Mouse (Mus musculus) MEL (cell line): ENCODE data around the gene Olfr1140.

Source experiments
- CTCF ChIP-seq, 3 experiments: IDR thresholded peaks in 2 of 3; conservative IDR thresholded peaks in 1 of 3; 2 replicates each; pipeline ENCODE4 v1.5.1; 2011 to 2012; ENCODE audit warnings: low read length in 3 of 3, low read depth in 2 of 3, mild to moderate bottlenecking in 2 of 3, improper control_type of control experiment in 1 of 3, inconsistent platforms in 1 of 3, mixed read lengths in 1 of 3, moderate library complexity in 1 of 3; ENCODE audit not compliant: control insufficient read depth in 1 of 3, insufficient read depth in 1 of 3, poor library complexity in 1 of 3, severe bottlenecking in 1 of 3
- EP300 ChIP-seq, 2 experiments: IDR thresholded peaks; 2 replicates each; pipeline ENCODE4 v1.6.1; 2011; ENCODE audit warnings: improper control_type of control experiment in 2 of 2, low read length in 2 of 2, low read depth in 1 of 2, mild to moderate bottlenecking in 1 of 2
- GATA1 ChIP-seq: IDR thresholded peaks from 2 replicates; pipeline ENCODE4 v1.6.1; 2011; ENCODE audit warnings: low read depth, low read length, improper control_type of control experiment
- HCFC1 ChIP-seq: IDR thresholded peaks from 2 replicates; pipeline ENCODE4 v1.6.1; 2012; ENCODE audit warnings: low read depth, mild to moderate bottlenecking, inconsistent platforms, low read length, improper control_type of control experiment, moderate library complexity
- MAX ChIP-seq: IDR thresholded peaks from 2 replicates; pipeline ENCODE4 v1.6.1; 2011; ENCODE audit warnings: low read length, improper control_type of control experiment
- MAZ ChIP-seq: IDR thresholded peaks from 2 replicates; pipeline ENCODE4 v1.6.1; 2012; ENCODE audit warnings: low read depth, mild to moderate bottlenecking, inconsistent platforms, low read length, improper control_type of control experiment
- POLR2A ChIP-seq, 2 experiments: IDR thresholded peaks; 2 replicates each; pipeline ENCODE4 v1.6.1; 2011 to 2012; ENCODE audit warnings: low read length in 2 of 2, mild to moderate bottlenecking in 2 of 2, control low read depth in 1 of 2, improper control_type of control experiment in 1 of 2, low read depth in 1 of 2, moderate library complexity in 1 of 2; ENCODE audit not compliant: control insufficient read depth in 1 of 2, insufficient read depth in 1 of 2, poor library complexity in 1 of 2
- POLR2AphosphoS2 ChIP-seq: IDR thresholded peaks from 2 replicates; pipeline ENCODE4 v1.6.1; 2011; ENCODE audit warnings: low read length, improper control_type of control experiment
- RAD21 ChIP-seq: IDR thresholded peaks from 2 replicates; pipeline ENCODE4 v1.6.1; 2011; ENCODE audit warnings: mild to moderate bottlenecking, low read depth, low read length, improper control_type of control experiment
- RCOR1 ChIP-seq: IDR thresholded peaks from 2 replicates; pipeline ENCODE4 v1.6.1; 2012; ENCODE audit warnings: low read depth, mild to moderate bottlenecking, inconsistent platforms, low read length, improper control_type of control experiment
- UBTF ChIP-seq: IDR thresholded peaks from 2 replicates; pipeline ENCODE4 v1.6.1; 2012; ENCODE audit warnings: low read depth, mild to moderate bottlenecking, inconsistent platforms, low read length, improper control_type of control experiment, moderate library complexity, borderline replicate concordance; ENCODE audit not compliant: insufficient read depth
- USF2 ChIP-seq, 2 experiments: IDR thresholded peaks; 2 replicates each; pipeline ENCODE4 v1.6.1; 2011 to 2012; ENCODE audit warnings: improper control_type of control experiment in 2 of 2, low read length in 2 of 2, borderline replicate concordance in 1 of 2, inconsistent platforms in 1 of 2, low read depth in 1 of 2, mild to moderate bottlenecking in 1 of 2; ENCODE audit not compliant: insufficient read depth in 1 of 2
- ZNF384 ChIP-seq: IDR thresholded peaks from 2 replicates; pipeline ENCODE4 v1.6.1; 2012; ENCODE audit warnings: low read depth, mild to moderate bottlenecking, inconsistent platforms, low read length, improper control_type of control experiment

DNA sequence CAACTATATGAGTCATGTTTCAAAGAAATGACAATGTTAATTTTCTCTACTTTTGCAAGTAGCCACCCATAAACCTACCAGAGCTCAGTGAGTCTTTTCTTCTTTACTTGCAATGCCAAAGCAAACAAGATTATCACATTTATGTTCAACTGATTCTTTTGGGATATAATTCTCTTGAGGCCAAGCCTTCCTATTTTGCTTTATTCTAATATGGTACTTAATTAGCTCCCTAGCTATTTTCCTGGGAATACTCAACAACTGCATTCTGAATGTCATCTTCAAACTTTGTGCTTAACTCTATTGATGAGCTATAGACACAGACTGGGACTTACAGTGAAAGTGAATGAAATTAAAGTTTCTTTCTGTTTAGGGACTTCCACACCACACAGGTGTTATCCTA, 30.5 kb upstream of the Olfr1140 start, which contains the start of gene Olfr1137:
- TF ChIP-seq RAD21 (no peak), RCOR1 (no peak), GATA1 (no peak), CTCF (IDR thresholded peaks at IDR 0.05 in 2 of 3, conservative IDR thresholded peaks at IDR 0.05 in 1 of 3; ENCODE audit: control insufficient read depth in 1 of 3, insufficient read depth in 1 of 3, low read depth in 2 of 3, low read length in 3 of 3, poor library complexity in 1 of 3, severe bottlenecking in 1 of 3) (no peak), POLR2A (IDR thresholded peaks at IDR 0.05; ENCODE audit: control insufficient read depth in 1 of 2, insufficient read depth in 1 of 2, low read depth in 1 of 2, low read length in 2 of 2, poor library complexity in 1 of 2) (no peak), EP300 (IDR thresholded peaks at IDR 0.05; ENCODE audit: low read depth in 1 of 2, low read length in 2 of 2) (no peak), USF2 (IDR thresholded peaks at IDR 0.05; ENCODE audit: borderline replicate concordance in 1 of 2, insufficient read depth in 1 of 2, low read depth in 1 of 2, low read length in 2 of 2) (no peak), MAX (no peak), POLR2AphosphoS2 (no peak), MAZ (no peak), HCFC1 (no peak), UBTF (no peak), ZNF384 (no peak)
